Mouse (Mus musculus) forebrain, embryonic 10.5 days (tissue): ENCODE data around the gene E330021D16Rik. TPM values are rescaled to one million over a fixed set of nuclear protein-coding genes. Genes with fewer than 3 reads are reported as not detected.

Source experiments
- DNase-seq: peaks from one replicate; pipeline ENCODE4 v3.0.0-alpha.2; 2017; ENCODE audit warnings: low spot score; ENCODE audit errors: extremely low spot score
- H3K27ac ChIP-seq: fragments of 300-500 bp; sonication (generic); 2 replicates; pipeline ENCODE4 v1.5.1; 2016; ENCODE audit warnings: mild to moderate bottlenecking
- H3K27me3 ChIP-seq: fragments of 300-500 bp; sonication (generic); 2 replicates; pipeline ENCODE4 v1.6.1; 2016; ENCODE audit warnings: mild to moderate bottlenecking; ENCODE audit not compliant: poor library complexity, severe bottlenecking
- H3K36me3 ChIP-seq: fragments of 300-500 bp; sonication (generic); replicated peaks from 2 replicates; pipeline ENCODE4 v1.6.1; 2016; ENCODE audit warnings: mild to moderate bottlenecking, moderate library complexity
- H3K4me1 ChIP-seq: fragments of 300-500 bp; sonication (generic); 2 replicates; pipeline ENCODE4 v1.6.1; 2016
- H3K4me3 ChIP-seq: fragments of 300-500 bp; sonication (generic); 2 replicates; pipeline ENCODE4 v1.5.1; 2016; ENCODE audit warnings: mild to moderate bottlenecking, moderate library complexity
- H3K9me3 ChIP-seq: fragments of 300-500 bp; sonication (generic); 2 replicates; pipeline ENCODE4 v1.6.1; 2016; ENCODE audit warnings: mild to moderate bottlenecking, moderate library complexity
- WGBS: fragments of 180-500 bp; shearing (Covaris S2); methylation state at CpG from one replicate; pipeline ENCODE4 v1.1.7; 2016; 5-methylcytosine and 5-hydroxymethylcytosine counted together
- polyA plus RNA-seq: library from polyadenylated mRNA; unstranded; fragments of >200 nt; fragmentation: Nextera tagmentation; extraction: Ambion mirVana; gene quantifications from 2 replicates; pipeline ENCODE4 v1.2.1, GENCODE M21; 2016

Gene E330021D16Rik
- polyA plus RNA-seq, 1 experiment from 2014 or later, result not detected

GRCm38 (mm10) chr6:136433573-136433972, 18.2 kb upstream of the E330021D16Rik start:
- no peaks in the 10 kb centered on the region for H3K27me3 ChIP-seq
- WGBS, result 93% methylated on average over 6 of the region's 6 CpGs
- no peak for DNase-seq

GRCm38 (mm10) chr6:136431896-136432248, 16.5 kb upstream of the E330021D16Rik start:
- Histone ChIP-seq H3K27ac (no peak overlapping the region), H3K36me3 (no peaks in the 10 kb centered on the region), H3K4me3 (no peak overlapping the region), H3K27me3 (no peaks in the 10 kb centered on the region), H3K9me3 (no peaks in the 10 kb centered on the region), H3K4me1 (0 out of 2 replicates have a peak, but pooled peaks cover 2% of the 10 kb centered on the region)
- 63% methylated on average over 7 of the region's 7 CpGs for WGBS
- DNase-seq, result no peak

More at GRCm38 (mm10) chr6:136433573-136433972, 18.2 kb upstream of the E330021D16Rik start:
- Histone ChIP-seq H3K36me3 (no peaks in the 10 kb centered on the region), H3K9me3 (no peaks in the 10 kb centered on the region), H3K27ac (no peak overlapping the region), H3K4me1 (0 out of 2 replicates have a peak, but pooled peaks cover 2% of the 10 kb centered on the region), H3K4me3 (no peak overlapping the region)

DNA sequence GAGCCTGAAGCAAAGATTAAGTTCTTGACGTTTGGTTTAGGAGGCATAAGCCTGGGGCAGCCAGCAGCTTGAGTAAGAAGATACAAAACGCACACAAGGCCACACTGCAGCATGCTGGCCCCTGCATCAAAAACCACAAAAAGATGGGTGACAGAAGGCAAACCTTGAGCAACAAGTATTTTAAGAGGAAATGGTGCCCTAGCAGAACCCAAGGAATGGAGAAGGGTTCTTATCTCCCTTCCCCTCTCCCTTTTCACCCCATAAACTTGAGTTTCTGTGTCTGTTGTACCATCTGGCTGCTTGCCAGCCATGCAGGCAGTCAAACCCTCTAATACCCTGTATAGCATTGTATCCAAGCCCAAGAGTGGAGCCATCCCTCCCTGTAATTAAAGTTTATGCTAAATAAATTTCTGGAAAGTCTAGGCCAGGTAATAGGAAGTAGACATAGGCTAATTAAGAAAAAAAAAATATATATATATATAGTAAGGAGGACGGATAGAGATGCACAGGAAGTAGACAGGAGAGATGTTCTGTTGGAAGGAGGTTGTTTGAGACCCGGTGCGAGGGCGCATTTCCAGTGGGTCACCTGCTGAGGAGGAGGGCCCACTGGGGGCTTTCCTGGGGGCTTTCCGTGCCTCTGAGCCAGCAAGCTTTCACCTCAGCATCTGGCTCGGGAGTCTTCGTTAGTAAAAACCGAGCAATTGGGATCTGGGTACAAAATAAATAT, 16.0 kb upstream of the E330021D16Rik start:
- WGBS, result 60% methylated on average over 10 of the region's 10 CpGs
- H3K4me1 ChIP-seq, result 0 out of 2 replicates have a peak, but pooled peaks cover 2% of the 10 kb centered on the region
- 0 out of 2 replicates have a peak overlapping the region, but pooled peaks have one; percentile 11 for H3K27ac ChIP-seq
- no peaks in the 10 kb centered on the region for H3K27me3 ChIP-seq
- H3K4me3 ChIP-seq, result no peak overlapping the region
- no peak for DNase-seq
- no peaks in the 10 kb centered on the region for H3K9me3 ChIP-seq
- H3K36me3 ChIP-seq, result no peaks in the 10 kb centered on the region

DNA sequence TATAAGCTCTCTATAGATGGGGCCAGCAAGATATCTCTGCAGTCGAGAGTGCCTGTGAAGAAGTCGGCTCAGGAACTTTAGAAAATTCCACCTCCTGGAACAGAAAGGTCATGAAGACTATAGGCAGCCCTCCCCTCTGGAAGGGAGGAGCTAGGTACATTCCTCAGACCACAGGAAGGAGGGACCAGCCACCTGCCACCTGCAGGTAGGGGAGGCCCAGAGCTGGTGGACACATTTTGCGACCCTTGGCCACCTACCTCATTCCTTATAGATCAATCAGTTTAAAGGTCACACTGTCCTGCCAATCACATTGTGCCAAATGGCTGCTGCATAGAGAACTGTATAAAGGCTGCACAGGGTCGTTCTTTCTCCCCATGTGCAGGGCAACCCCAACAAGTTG, 14.1 kb upstream of the E330021D16Rik start:
- H3K27me3 ChIP-seq, result no peaks in the 10 kb centered on the region
- DNase-seq, result no peak
- no peak overlapping the region for H3K4me3 ChIP-seq
- no peak overlapping the region for H3K27ac ChIP-seq
- 0 out of 2 replicates have a peak, but pooled peaks cover 2% of the 10 kb centered on the region for H3K4me1 ChIP-seq
- 62% methylated on average over 4 of the region's 4 CpGs for WGBS
- no peaks in the 10 kb centered on the region for H3K36me3 ChIP-seq
- H3K9me3 ChIP-seq, result no peaks in the 10 kb centered on the region

DNA sequence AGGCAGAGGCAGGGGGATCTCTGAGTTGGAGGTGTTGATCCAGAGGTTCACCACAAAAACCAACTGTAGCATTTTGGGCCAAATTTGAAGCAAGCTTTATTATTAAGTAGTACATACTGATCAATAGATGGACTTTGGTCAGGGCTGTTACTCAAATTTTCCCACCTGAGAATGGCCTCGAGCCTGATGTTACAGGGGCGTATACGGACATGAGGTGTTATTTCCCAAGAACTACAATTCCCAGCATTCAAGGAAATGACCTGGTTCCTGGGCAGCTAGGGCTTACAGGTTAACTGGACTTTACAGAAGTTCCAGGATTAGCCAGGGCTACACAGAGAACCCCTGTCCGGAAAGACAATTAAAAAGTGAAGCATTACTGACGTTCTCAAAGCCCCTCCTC, 13.0 kb upstream of the E330021D16Rik start:
- 87% methylated on average over 5 of the region's 5 CpGs for WGBS
- H3K4me1 ChIP-seq, result 0 out of 2 replicates have a peak, but pooled peaks cover 2% of the 10 kb centered on the region
- no peaks in the 10 kb centered on the region for H3K27me3 ChIP-seq
- no peak overlapping the region for H3K4me3 ChIP-seq
- DNase-seq, result no peak
- H3K36me3 ChIP-seq, result no peaks in the 10 kb centered on the region
- H3K27ac ChIP-seq, result no peak overlapping the region
- H3K9me3 ChIP-seq, result no peaks in the 10 kb centered on the region

GRCm38 (mm10) chr6:136427240-136427639, 11.9 kb upstream of the E330021D16Rik start:
- H3K9me3 ChIP-seq, result no peaks in the 10 kb centered on the region
- H3K27ac ChIP-seq, result no peak overlapping the region
- no peak overlapping the region for H3K4me3 ChIP-seq
- DNase-seq, result no peak
- H3K4me1 ChIP-seq, result 0 out of 2 replicates have a peak, but pooled peaks cover 2% of the 10 kb centered on the region
- WGBS, result 91% methylated on average over 6 of the region's 6 CpGs
- no peaks in the 10 kb centered on the region for H3K27me3 ChIP-seq
- H3K36me3 ChIP-seq, result no peaks in the 10 kb centered on the region

DNA sequence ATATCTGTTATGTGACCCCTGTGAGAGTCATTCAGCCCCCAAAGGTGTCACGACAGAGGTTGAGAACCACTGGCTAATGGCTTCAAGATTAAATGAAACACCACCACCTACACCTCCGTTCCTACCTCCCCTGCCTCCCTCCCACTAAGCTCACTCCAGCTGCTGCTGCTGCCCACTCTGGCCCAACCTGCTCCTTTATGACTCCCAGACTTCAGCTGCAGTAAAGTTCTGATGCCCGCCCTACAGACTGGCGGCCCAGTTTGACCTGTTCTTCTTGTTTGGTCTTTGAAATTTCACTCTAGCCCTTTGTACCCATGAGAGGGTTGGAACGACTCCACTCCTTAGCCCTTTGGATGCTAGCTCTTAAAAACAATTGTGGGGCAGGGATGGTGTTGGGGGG, 10.6 kb upstream of the E330021D16Rik start:
- Histone ChIP-seq H3K27ac (no peak overlapping the region), H3K4me1 (peaks cover 3% of the 10 kb centered on the region; the same call in 1 of the 2 replicates), H3K9me3 (no peaks in the 10 kb centered on the region), H3K36me3 (no peaks in the 10 kb centered on the region), H3K27me3 (no peaks in the 10 kb centered on the region), H3K4me3 (no peak overlapping the region)
- WGBS, result 87% methylated on average over 5 of the region's 5 CpGs
- no peak for DNase-seq

DNA sequence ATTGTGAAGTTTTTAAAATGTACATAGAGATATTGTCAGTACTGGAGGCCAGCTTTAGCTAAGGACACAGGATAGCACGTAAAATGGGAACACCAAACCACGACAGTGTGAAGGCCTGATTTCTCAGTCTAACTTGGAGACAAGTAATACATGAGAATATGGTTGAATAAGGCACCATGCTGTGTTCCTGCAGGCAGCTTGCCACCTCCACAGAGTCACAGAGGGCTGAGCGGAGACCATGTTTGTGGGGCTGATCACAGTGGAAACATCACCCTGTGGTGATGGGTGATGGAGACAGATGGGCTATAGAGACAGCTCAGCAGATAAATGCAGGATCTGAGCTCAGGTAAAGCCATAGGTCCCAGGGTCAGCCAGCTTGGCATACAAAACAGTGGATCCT, 8.8 kb upstream of the E330021D16Rik start:
- 92% methylated on average over 3 of the region's 3 CpGs for WGBS
- peaks cover 3% of the 10 kb centered on the region; the same call in 1 of the 2 replicates for H3K4me1 ChIP-seq
- no peak overlapping the region for H3K27ac ChIP-seq
- no peak for DNase-seq
- no peaks in the 10 kb centered on the region for H3K9me3 ChIP-seq
- no peaks in the 10 kb centered on the region for H3K36me3 ChIP-seq
- no peaks in the 10 kb centered on the region for H3K27me3 ChIP-seq
- no peak overlapping the region for H3K4me3 ChIP-seq

GRCm38 (mm10) chr6:136423201-136423600, 7.8 kb upstream of the E330021D16Rik start:
- no peak overlapping the region for H3K4me3 ChIP-seq
- no peaks in the 10 kb centered on the region for H3K9me3 ChIP-seq
- 92% methylated on average over 5 of the region's 5 CpGs for WGBS
- H3K27ac ChIP-seq, result peak overlapping the region; percentile 48; the same call in 1 of the 2 replicates
- no peaks in the 10 kb centered on the region for H3K27me3 ChIP-seq
- no peaks in the 10 kb centered on the region for H3K36me3 ChIP-seq
- DNase-seq, result no peak
- H3K4me1 ChIP-seq, result peaks cover 3% of the 10 kb centered on the region; the same call in 1 of the 2 replicates

- peaks cover 3% of the 10 kb centered on the region; the same call in 1 of the 2 replicates for H3K4me1 ChIP-seq
- 61% methylated on average over 16 of the region's 16 CpGs for WGBS
- H3K27ac ChIP-seq, result peak overlapping the region; percentile 62; the same call in 1 of the 2 replicates
- H3K9me3 ChIP-seq, result no peaks in the 10 kb centered on the region
- no peaks in the 10 kb centered on the region for H3K36me3 ChIP-seq
- no peak overlapping the region for H3K4me3 ChIP-seq
- peak; percentile 49 for DNase-seq
- no peaks in the 10 kb centered on the region for H3K27me3 ChIP-seq
Observed at GRCm38 (mm10) chr6:136422084-136422853, 6.9 kb upstream of the E330021D16Rik start.

DNA sequence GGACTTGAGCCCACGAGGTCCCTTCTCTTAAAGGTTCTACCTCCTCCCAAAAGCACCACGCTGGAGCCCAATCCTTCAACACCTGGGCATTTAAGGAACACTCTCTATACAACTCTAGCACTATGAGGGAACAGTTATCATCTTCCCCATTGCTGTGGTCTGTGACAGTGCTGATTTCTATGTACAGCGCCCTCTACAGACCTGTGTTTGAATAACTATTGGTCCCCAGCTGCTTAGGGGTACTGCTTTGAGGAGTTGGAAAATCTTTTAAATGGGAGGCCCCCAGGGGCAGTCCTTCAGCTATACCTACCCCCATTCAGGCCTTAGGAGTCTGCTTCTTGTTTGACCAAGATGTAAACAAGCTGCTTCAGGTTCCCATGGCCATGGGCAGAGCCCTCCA, 5.7 kb upstream of the E330021D16Rik start:
- H3K27ac ChIP-seq, result no peak overlapping the region
- WGBS, result 62% methylated on average over 3 of the region's 3 CpGs
- no peaks in the 10 kb centered on the region for H3K36me3 ChIP-seq
- H3K27me3 ChIP-seq, result no peaks in the 10 kb centered on the region
- H3K4me3 ChIP-seq, result no peak overlapping the region
- no peaks in the 10 kb centered on the region for H3K9me3 ChIP-seq
- H3K4me1 ChIP-seq, result peaks cover 3% of the 10 kb centered on the region; the same call in 1 of the 2 replicates
- DNase-seq, result no peak

- H3K27ac ChIP-seq, result no peak overlapping the region
- DNase-seq, result no peak
- no peak overlapping the region for H3K4me3 ChIP-seq
- H3K36me3 ChIP-seq, result no peaks in the 10 kb centered on the region
- H3K9me3 ChIP-seq, result no peaks in the 10 kb centered on the region
- no peaks in the 10 kb centered on the region for H3K27me3 ChIP-seq
- 85% methylated on average over 17 of the region's 17 CpGs for WGBS
- peaks cover 3% of the 10 kb centered on the region; the same call in 1 of the 2 replicates for H3K4me1 ChIP-seq
Observed at GRCm38 (mm10) chr6:136418889-136419835, 3.8 kb upstream of the E330021D16Rik start.
